ENCODE assay signal across 15 mouse cellular contexts in the genomic region with DNA sequence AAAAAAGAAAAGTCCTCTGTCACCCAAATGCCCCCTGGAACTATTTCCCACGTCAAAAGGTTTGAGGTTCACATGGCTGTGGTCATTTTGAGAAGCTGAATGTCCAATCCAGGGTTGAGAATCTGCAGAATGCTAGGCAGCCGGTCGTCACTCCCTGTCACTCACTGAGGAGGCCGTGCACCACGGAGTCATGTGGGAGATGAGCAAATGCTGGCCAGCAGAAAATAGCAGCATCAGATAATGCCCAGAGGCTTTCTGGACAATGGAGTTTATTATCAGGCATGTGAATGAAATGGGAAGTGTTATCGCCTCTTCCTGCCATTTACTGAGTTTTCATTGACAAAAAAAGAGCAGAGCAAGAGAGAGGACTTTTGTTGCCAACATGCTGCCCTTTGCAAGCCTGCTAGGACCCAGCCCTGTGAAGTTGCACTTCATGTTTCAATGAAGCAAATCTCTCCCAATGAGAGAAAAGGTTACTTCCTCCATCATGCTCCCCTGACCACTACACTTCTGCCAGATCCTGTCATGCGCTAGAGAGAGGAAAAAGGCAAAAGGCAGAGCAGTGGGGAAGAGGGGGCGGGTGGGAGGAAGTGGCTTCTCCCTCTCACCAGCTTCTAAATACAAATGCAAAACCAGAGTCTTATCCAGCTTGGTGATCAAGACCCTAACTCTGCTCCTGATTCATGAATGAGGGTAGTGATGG.
DNase-seq lines count a peak whose midpoint lies in the region; ATAC-seq and TF ChIP-seq lines count a peak whose summit lies in the region.
"Had no signal": no experiment of that assay in that cellular context is flagged by ENCODE, and none has a peak within 500 bp of the region (broad histone marks: within the 10 kb centered on the region; RNA-seq: fewer than 3 reads in every experiment).

No protein-coding gene starts in this region.

- no peak for TF ChIP-seq EP300 in heart, adult 2 months (IDR thresholded peaks at IDR 0.05; ENCODE audit: insufficient read depth, low read depth, low read length)

- H3K36me3 ChIP-seq in heart, embryonic 10.5 days, result no peaks in the 10 kb centered on the region
- H3K36me3 ChIP-seq in heart, adult 2 months (ENCODE audit: control insufficient read depth, insufficient read depth, low read length), result no peaks in the 10 kb centered on the region
- no peaks in the 10 kb centered on the region for H3K36me3 ChIP-seq in heart, embryonic 16.5 days (ENCODE audit: control insufficient read depth, insufficient read depth)
- no peaks in the 10 kb centered on the region for H3K36me3 ChIP-seq in myocyte (ENCODE audit: control insufficient read depth, insufficient read depth)
- H3K36me3 ChIP-seq: lung, embryonic 15.5 days; neural tube, embryonic 13.5 days had no signal

- no peak for TF ChIP-seq POLR2A in heart, adult 2 months (IDR thresholded peaks at IDR 0.05; ENCODE audit: insufficient read depth, low read depth, low read length)
- TF ChIP-seq POLR2A in myocyte (IDR thresholded peaks at IDR 0.05; ENCODE audit: insufficient read length, low read depth), result no peak

- H3K27me3 ChIP-seq in heart, embryonic 10.5 days (ENCODE audit: insufficient read depth, poor library complexity, severe bottlenecking), result no peaks in the 10 kb centered on the region
- H3K27me3 ChIP-seq in heart, adult 2 months (ENCODE audit: control insufficient read depth, insufficient read depth, low read length), result no peaks in the 10 kb centered on the region
- no peaks in the 10 kb centered on the region for H3K27me3 ChIP-seq in heart, embryonic 16.5 days (ENCODE audit: control insufficient read depth, insufficient read depth, low read length)
- no peaks in the 10 kb centered on the region for H3K27me3 ChIP-seq in myocyte (ENCODE audit: control insufficient read depth, insufficient read depth, insufficient read length)
- H3K27me3 ChIP-seq: lung, embryonic 15.5 days; neural tube, embryonic 13.5 days had no signal

- peak overlapping the region; percentile 47; the same call in 1 of the 2 replicates for H3K27ac ChIP-seq in heart, embryonic 10.5 days
- no peak overlapping the region for H3K27ac ChIP-seq in heart, adult 2 months
- no peak overlapping the region for H3K27ac ChIP-seq in heart, embryonic 16.5 days (ENCODE audit: low read length)
- H3K27ac ChIP-seq: hindbrain, postnatal 0 days; layer of hippocampus, adult 2 months; lung, embryonic 15.5 days; neural tube, embryonic 13.5 days had no signal

- no peak overlapping the region for H3ac ChIP-seq in myocyte (ENCODE audit: control insufficient read depth, insufficient read length)

- H3K4me2 ChIP-seq in heart, embryonic 16.5 days (ENCODE audit: low read depth, low read length), result no peak overlapping the region
- peak overlapping the region; percentile 8 for H3K4me2 ChIP-seq in myocyte (ENCODE audit: low read depth)
- H3K4me2 ChIP-seq: lung, embryonic 15.5 days; neural tube, embryonic 13.5 days had no signal

- H3K79me2 ChIP-seq in heart, adult 2 months (replicated peaks; ENCODE audit: control insufficient read depth, insufficient read depth, low read length), result no peaks in the 10 kb centered on the region
- H3K79me2 ChIP-seq in myocyte (ENCODE audit: control insufficient read depth, insufficient read depth), result no peaks in the 10 kb centered on the region

- peaks cover 6% of the 10 kb centered on the region for H3K4me1 ChIP-seq in heart, embryonic 10.5 days
- H3K4me1 ChIP-seq in heart, adult 2 months (ENCODE audit: control insufficient read depth, insufficient read depth, low read length), result no peaks in the 10 kb centered on the region
- 0 out of 2 replicates have a peak, but pooled peaks cover 4% of the 10 kb centered on the region for H3K4me1 ChIP-seq in heart, embryonic 16.5 days (ENCODE audit: control insufficient read depth, insufficient read depth, low read length)
- H3K4me1 ChIP-seq: lung, embryonic 15.5 days; neural tube, embryonic 13.5 days had no signal

- 25% methylated on average over 8 of the region's 8 CpGs for WGBS in heart, embryonic 10.5 days
- 29% methylated on average over 8 of the region's 8 CpGs for WGBS in heart, adult 2 months
- WGBS in heart, embryonic 16.5 days, result 28% methylated on average over 8 of the region's 8 CpGs

- no peak for TF ChIP-seq CTCF in heart, adult 2 months (IDR thresholded peaks at IDR 0.05)

- no peak overlapping the region for H3K4me3 ChIP-seq in heart, embryonic 10.5 days
- H3K4me3 ChIP-seq in heart, adult 2 months, result no peak overlapping the region
- H3K4me3 ChIP-seq in heart, embryonic 16.5 days (ENCODE audit: low read length), result no peak overlapping the region
- H3K4me3 ChIP-seq in myocyte, result no peak overlapping the region
- H3K4me3 ChIP-seq: layer of hippocampus, adult 2 months; lung, embryonic 15.5 days; neural tube, embryonic 13.5 days had no signal

- H3K9ac ChIP-seq in heart, adult 2 months (ENCODE audit: low read depth, low read length), result no peak overlapping the region
- H3K9ac ChIP-seq in heart, embryonic 16.5 days (ENCODE audit: low read length), result no peak overlapping the region
- H3K9ac ChIP-seq: lung, embryonic 15.5 days; neural tube, embryonic 13.5 days had no signal

- peak; percentile 76 for DNase-seq in heart, embryonic 10.5 days (ENCODE audit: low spot score)
- DNase-seq in heart, adult 2 months, result no peak
- peak; percentile 5 for DNase-seq in retina, postnatal 1 day
- DNase-seq in retina, embryonic 14.5 days (ENCODE audit: low spot score), result no peak
- DNase-seq in right cerebral cortex, adult 18-20 months, result no peak
- DNase-seq: adrenal gland, postnatal 14 days; cerebellum, postnatal 14 days; right cerebral cortex, postnatal 4 days had no signal

- intact Hi-C loops in heart, adult 2 months (cut with DNase I), result no loop called here

- no peaks in the 10 kb centered on the region for H3K9me3 ChIP-seq in heart, embryonic 10.5 days
- H3K9me3 ChIP-seq in heart, embryonic 16.5 days (replicated peaks; ENCODE audit: control insufficient read depth, low read length), result no peaks in the 10 kb centered on the region
- H3K9me3 ChIP-seq: lung, embryonic 15.5 days; neural tube, embryonic 13.5 days had no signal

- ATAC-seq in heart, embryonic 16.5 days (replicated peaks; ENCODE audit: extremely low read depth, insufficient read depth, low FRiP score), result peak; percentile 41; the same call in 1 of the 2 replicates
- ATAC-seq in inflammation-experienced regulatory T-cells, adult 6 months, result no peak
- ATAC-seq: hindbrain, postnatal 0 days had no signal

TF ChIP-seq in myocyte, 11 proteins besides CTCF, POLR2A, EP300 and RAD21:
- TF ChIP-seq MYOG (IDR thresholded peaks at IDR 0.05; ENCODE audit: control insufficient read depth in 1 of 3, insufficient read depth in 1 of 3, insufficient read length in 2 of 3, low read depth in 2 of 3), result peak in 1 of 3 experiments; percentile 65
- TF ChIP-seq USF1 (IDR thresholded peaks at IDR 0.05; ENCODE audit: low read depth), result peak; percentile 49
- no peak for TF ChIP-seq MAX (IDR thresholded peaks at IDR 0.05; ENCODE audit: low read depth)

Comparison
In these comparisons a context has a peak if more than half of its experiments do, and no peak if none do; other contexts are left out.
1. DNase-seq: peak in heart, embryonic 10.5 days (single experiment) and retina, postnatal 1 day (single experiment); none in heart, adult 2 months (0 of 2), retina, embryonic 14.5 days (single experiment) and right cerebral cortex, adult 18-20 months (single experiment).